Mouse (Mus musculus): ENCODE data around the gene Tmem30c.

GRCm38 (mm10) chr16:57295216-57295934, 2.7 kb upstream of the Tmem30c start:
- TF ChIP-seq POLR2A (IDR thresholded peaks at IDR 0.05; ENCODE audit: control insufficient read depth, extremely low read depth, insufficient read depth, low read length, poor library complexity) = no peak
- no peak for TF ChIP-seq CTCF (IDR thresholded peaks at IDR 0.05; ENCODE audit: borderline replicate concordance, control insufficient read depth, extremely low read depth, insufficient read depth, low read length, poor library complexity)
